In genomic region chr4:139252051-139252760, GRCm38 (mm10) we compare ENCODE assay signal across 8 mouse cellular contexts. TPM values are rescaled to one million over a fixed set of nuclear protein-coding genes. Genes with fewer than 3 reads are reported as not detected.
DNase-seq lines count a peak whose midpoint lies in the region; ATAC-seq and TF ChIP-seq lines count a peak whose summit lies in the region.

No protein-coding gene starts in this region.

- no peaks in the 10 kb centered on the region for H3K27me3 ChIP-seq in forebrain, embryonic 10.5 days (ENCODE audit: poor library complexity, severe bottlenecking)
- H3K27me3 ChIP-seq in forebrain, embryonic 15.5 days: no peaks in the 10 kb centered on the region
- no peaks in the 10 kb centered on the region for H3K27me3 ChIP-seq in intestine, postnatal 0 days (replicated peaks; ENCODE audit: control insufficient read depth, insufficient read depth, low read length)
- no peaks in the 10 kb centered on the region for H3K27me3 ChIP-seq in midbrain, embryonic 14.5 days (ENCODE audit: control insufficient read depth, insufficient read depth, low read length)

- H3K4me1 ChIP-seq in forebrain, embryonic 10.5 days: peaks cover 65% of the 10 kb centered on the region
- peaks cover 17% of the 10 kb centered on the region for H3K4me1 ChIP-seq in forebrain, embryonic 15.5 days
- peaks cover 32% of the 10 kb centered on the region for H3K4me1 ChIP-seq in intestine, postnatal 0 days (replicated peaks; ENCODE audit: control insufficient read depth, insufficient read depth, low read length)
- peaks cover 6% of the 10 kb centered on the region; the same call in 1 of the 2 replicates for H3K4me1 ChIP-seq in midbrain, embryonic 14.5 days (ENCODE audit: control insufficient read depth, insufficient read depth, low read length)

- no peak overlapping the region for H3K4me3 ChIP-seq in forebrain, embryonic 10.5 days
- no peak overlapping the region for H3K4me3 ChIP-seq in forebrain, embryonic 15.5 days
- H3K4me3 ChIP-seq in intestine, postnatal 0 days (ENCODE audit: low read depth, low read length): no peak overlapping the region
- H3K4me3 ChIP-seq in midbrain, embryonic 14.5 days (replicated peaks; ENCODE audit: low read depth, low read length): no peak overlapping the region

- intact Hi-C loops in left cerebral cortex, postnatal 4 days (cut with DNase I): loop anchor here (10.0 kb wide), 1 partner anchor 167 kb away; no protein-coding TSS in a partner anchor

- peak; percentile 65 for DNase-seq in forebrain, embryonic 10.5 days (ENCODE audit: extremely low spot score, low spot score)
- peak; percentile 86 for DNase-seq in embryo, embryonic 11 days
- DNase-seq in gastrocnemius, postnatal 4 days (ENCODE audit: low spot score in 2 of 2): peak; percentile 74 to 79
- DNase-seq in left cerebral cortex, postnatal 4 days: peak; percentile 72
- peak; percentile 83 for DNase-seq in midbrain, embryonic 14.5 days
- DNase-seq in spleen, adult 18-20 months: peak; percentile 64 to 78

- no peak overlapping the region for H3K9ac ChIP-seq in forebrain, embryonic 15.5 days (replicated peaks)
- H3K9ac ChIP-seq in intestine, postnatal 0 days (ENCODE audit: low read depth, low read length): peak overlapping the region; percentile 34; the same call in 1 of the 2 replicates
- no peak overlapping the region for H3K9ac ChIP-seq in midbrain, embryonic 14.5 days (replicated peaks; ENCODE audit: low read length)

- no peaks in the 10 kb centered on the region for H3K9me3 ChIP-seq in forebrain, embryonic 10.5 days
- no peaks in the 10 kb centered on the region for H3K9me3 ChIP-seq in forebrain, embryonic 15.5 days
- H3K9me3 ChIP-seq in intestine, postnatal 0 days (ENCODE audit: control insufficient read depth): no peaks in the 10 kb centered on the region
- H3K9me3 ChIP-seq in midbrain, embryonic 14.5 days (ENCODE audit: control insufficient read depth, low read length): no peaks in the 10 kb centered on the region

- peaks cover 26% of the 10 kb centered on the region for H3K36me3 ChIP-seq in forebrain, embryonic 10.5 days (replicated peaks)
- peaks cover 2% of the 10 kb centered on the region; the same call in 1 of the 2 replicates for H3K36me3 ChIP-seq in forebrain, embryonic 15.5 days
- peaks cover 15% of the 10 kb centered on the region for H3K36me3 ChIP-seq in intestine, postnatal 0 days (ENCODE audit: control insufficient read depth, insufficient read depth)
- H3K36me3 ChIP-seq in midbrain, embryonic 14.5 days (ENCODE audit: control insufficient read depth, insufficient read depth, low read length): peaks cover 4% of the 10 kb centered on the region

- WGBS in forebrain, embryonic 10.5 days: 50% methylated on average over 22 of the region's 22 CpGs
- 58% methylated on average over 22 of the region's 22 CpGs for WGBS in forebrain, embryonic 15.5 days
- WGBS in intestine, postnatal 0 days: 21% methylated on average over 22 of the region's 22 CpGs
- WGBS in midbrain, embryonic 14.5 days: 57% methylated on average over 22 of the region's 22 CpGs

- H3K27ac ChIP-seq in forebrain, embryonic 10.5 days: peak overlapping the region; percentile 78
- H3K27ac ChIP-seq in forebrain, embryonic 15.5 days (replicated peaks): no peak overlapping the region
- H3K27ac ChIP-seq in intestine, postnatal 0 days (ENCODE audit: low read depth, low read length): peak overlapping the region; percentile 75
- no peak overlapping the region for H3K27ac ChIP-seq in midbrain, embryonic 14.5 days (replicated peaks; ENCODE audit: low read depth, low read length)

- ATAC-seq in forebrain, embryonic 15.5 days (replicated peaks): no peak
- ATAC-seq in intestine, postnatal 0 days: peak; percentile 32; the same call in 1 of the 2 replicates
- no peak; the same call in 1 of the 2 replicates for ATAC-seq in midbrain, embryonic 14.5 days (ENCODE audit: low FRiP score, low TSS enrichment)

- H3K4me2 ChIP-seq in forebrain, embryonic 15.5 days (replicated peaks): no peak overlapping the region
- H3K4me2 ChIP-seq in intestine, postnatal 0 days (replicated peaks; ENCODE audit: low read depth): peak overlapping the region; percentile 37
- H3K4me2 ChIP-seq in midbrain, embryonic 14.5 days (ENCODE audit: low read length): no peak overlapping the region

- TF ChIP-seq CTCF in intestine, postnatal 0 days (IDR thresholded peaks at IDR 0.05; ENCODE audit: low read depth): peak; percentile 90

RNA-seq across cellular contexts. Expression of gene Pqlc2, which starts 58.3 kb away (rescaled TPM):
- 13.6 and 14.7 TPM in 2 replicates for polyA plus RNA-seq in forebrain, embryonic 10.5 days (2016; fragmentation: Nextera tagmentation; extraction: Ambion mirVana)
- polyA plus RNA-seq in forebrain, embryonic 15.5 days (2015; fragmentation: Nextera tagmentation; extraction: Ambion mirVana): 10.5 and 10.6 TPM in 2 replicates
- total RNA-seq in gastrocnemius, postnatal 4 days (2021): 1 to 10 TPM; 4.2 to 4.7 TPM
- 92.6 and 95.9 TPM in 2 replicates for polyA plus RNA-seq in intestine, postnatal 0 days (2015; fragmentation: Nextera tagmentation; extraction: Ambion mirVana)
- 10 to 100 TPM; 12.7 to 12.9 TPM for total RNA-seq in left cerebral cortex, postnatal 4 days (2021)
- 10.6 and 11.5 TPM in 2 replicates for polyA plus RNA-seq in midbrain, embryonic 14.5 days (2014; fragmentation: Nextera tagmentation; extraction: Ambion mirVana)

RNA-seq across cellular contexts. Expression of gene Akr7a5, which starts 58.3 kb away (rescaled TPM):
- polyA plus RNA-seq in forebrain, embryonic 10.5 days (2016; fragmentation: Nextera tagmentation; extraction: Ambion mirVana): 117 and 120 TPM in 2 replicates
- 57.3 and 60.2 TPM in 2 replicates for polyA plus RNA-seq in forebrain, embryonic 15.5 days (2015; fragmentation: Nextera tagmentation; extraction: Ambion mirVana)
- 10 to 100 TPM; 32.5 to 33.3 TPM for total RNA-seq in gastrocnemius, postnatal 4 days (2021)
- polyA plus RNA-seq in intestine, postnatal 0 days (2015; fragmentation: Nextera tagmentation; extraction: Ambion mirVana): 226 and 259 TPM in 2 replicates
- 10 to 100 TPM; 24.9 to 26.4 TPM for total RNA-seq in left cerebral cortex, postnatal 4 days (2021)
- polyA plus RNA-seq in midbrain, embryonic 14.5 days (2014; fragmentation: Nextera tagmentation; extraction: Ambion mirVana): 55.7 and 64.2 TPM in 2 replicates

RNA-seq across cellular contexts. Expression of gene Capzb, which starts 59.5 kb away (rescaled TPM):
- polyA plus RNA-seq in forebrain, embryonic 10.5 days (2016; fragmentation: Nextera tagmentation; extraction: Ambion mirVana): 340 and 360 TPM in 2 replicates
- 312 and 323 TPM in 2 replicates for polyA plus RNA-seq in forebrain, embryonic 15.5 days (2015; fragmentation: Nextera tagmentation; extraction: Ambion mirVana)
- 100 to 1,000 TPM; 445 to 463 TPM for total RNA-seq in gastrocnemius, postnatal 4 days (2021)
- 299 and 306 TPM in 2 replicates for polyA plus RNA-seq in intestine, postnatal 0 days (2015; fragmentation: Nextera tagmentation; extraction: Ambion mirVana)
- total RNA-seq in left cerebral cortex, postnatal 4 days (2021): 100 to 1,000 TPM; 298 to 302 TPM
- 250 and 281 TPM in 2 replicates for polyA plus RNA-seq in midbrain, embryonic 14.5 days (2014; fragmentation: Nextera tagmentation; extraction: Ambion mirVana)

Comparison
In these comparisons a context has a peak if more than half of its experiments do, and no peak if none do; other contexts are left out.
1. H3K27ac ChIP-seq: peak in forebrain, embryonic 10.5 days (single experiment) and intestine, postnatal 0 days (single experiment); none in forebrain, embryonic 15.5 days (single experiment) and midbrain, embryonic 14.5 days (single experiment).
2. Peak in every context shown above with its lines, with median percentiles within 50 percentile points of each other: DNase-seq.